Mouse (Mus musculus) midbrain, embryonic 11.5 days (tissue): ENCODE measurements around the gene Cdt1. TPM values are rescaled to one million over a fixed set of nuclear protein-coding genes. Genes with fewer than 3 reads are reported as not detected.
A peak's percentile ranks its signal among the peaks of the same experiment; 100 is the strongest.

ENCODE experiments used
- ATAC-seq: fragments of 200-750 bp; cut with Nextera tagmentation; 2 replicates; pipeline ENCODE4 v1.8.0; 2017; ENCODE audit warnings: moderate TSS enrichment, moderate library complexity; ENCODE audit not compliant: low FRiP score
- DNase-seq: peaks from one replicate; pipeline ENCODE4 v3.0.0; 2015; ENCODE audit warnings: low spot score; ENCODE audit errors: missing footprints
- H3K27ac ChIP-seq: fragments of 300-500 bp; sonication (generic); 2 replicates; pipeline ENCODE4 v1.5.1; 2014; ENCODE audit warnings: low read depth, low read length
- H3K27me3 ChIP-seq: fragments of 300-500 bp; sonication (generic); 2 replicates; pipeline ENCODE4 v1.6.1; 2014; ENCODE audit warnings: mild to moderate bottlenecking, low read length, moderate library complexity, mixed read lengths; ENCODE audit not compliant: control insufficient read depth, insufficient read depth
- H3K36me3 ChIP-seq: fragments of 300-500 bp; sonication (generic); 2 replicates; pipeline ENCODE4 v1.6.1; 2014; ENCODE audit warnings: mild to moderate bottlenecking, low read length, moderate library complexity, mixed read lengths; ENCODE audit not compliant: control insufficient read depth, insufficient read depth
- H3K4me1 ChIP-seq: fragments of 300-500 bp; sonication (generic); 2 replicates; pipeline ENCODE4 v1.6.1; 2014; ENCODE audit warnings: low read length; ENCODE audit not compliant: control insufficient read depth, insufficient read depth
- H3K4me2 ChIP-seq: fragments of 300-500 bp; sonication (generic); 2 replicates; pipeline ENCODE4 v1.6.1; 2014; ENCODE audit warnings: mild to moderate bottlenecking, moderate library complexity
- H3K4me3 ChIP-seq: fragments of 300-500 bp; sonication (generic); 2 replicates; pipeline ENCODE4 v1.5.1; 2014; ENCODE audit warnings: low read depth, low read length
- H3K9ac ChIP-seq: fragments of 300-500 bp; sonication (generic); 2 replicates; pipeline ENCODE4 v1.6.1; 2014; ENCODE audit warnings: low read length
- H3K9me3 ChIP-seq: fragments of 300-500 bp; sonication (generic); 2 replicates; pipeline ENCODE4 v1.6.1; 2016; ENCODE audit warnings: low read length; ENCODE audit not compliant: control insufficient read depth
- WGBS: fragments of 180-500 bp; shearing (Covaris S2); extraction: QIAGEN DNeasy Blood & Tissue Kit; methylation state at CpG from one replicate; pipeline ENCODE4 v1.1.7; 2014; 5-methylcytosine and 5-hydroxymethylcytosine counted together
- polyA plus RNA-seq: library from polyadenylated mRNA; unstranded; fragments of >200 nt; fragmentation: Nextera tagmentation; extraction: Ambion mirVana; gene quantifications from 2 replicates; pipeline ENCODE4 v1.2.1, GENCODE M21; 2014

Gene Cdt1
- polyA plus RNA-seq, 1 experiment from 2014 or later, result 35.8 TPM

- no peak for ATAC-seq
- Histone ChIP-seq H3K4me3 (no peak overlapping the region), H3K36me3 (no peaks in the 10 kb centered on the region), H3K4me1 (no peaks in the 10 kb centered on the region), H3K9ac (no peak overlapping the region), H3K4me2 (no peak overlapping the region), H3K27me3 (no peaks in the 10 kb centered on the region), H3K27ac (no peak overlapping the region), H3K9me3 (no peaks in the 10 kb centered on the region)
- DNase-seq, result no peak
- WGBS, result 78% methylated on average over 12 of the region's 12 CpGs
These were observed 25.4 kb downstream of the Cdt1 start for GRCm38 (mm10) chr8:122593240-122593639.

- Histone ChIP-seq H3K4me3 (no peak overlapping the region), H3K4me2 (no peak overlapping the region), H3K36me3 (no peaks in the 10 kb centered on the region), H3K27ac (no peak overlapping the region), H3K9ac (no peak overlapping the region), H3K27me3 (no peaks in the 10 kb centered on the region), H3K4me1 (no peaks in the 10 kb centered on the region), H3K9me3 (no peaks in the 10 kb centered on the region)
- WGBS, result 92% methylated on average over 19 of the region's 19 CpGs
- no peak for ATAC-seq
- no peak for DNase-seq
These were observed 26.1 kb downstream of the Cdt1 start for GRCm38 (mm10) chr8:122593783-122594507.

- no peak overlapping the region for H3K4me2 ChIP-seq
- WGBS, result 55% methylated on average over 4 of the region's 4 CpGs
These were observed 28.2 kb downstream of the Cdt1 start for GRCm38 (mm10) chr8:122596031-122596430.

GRCm38 (mm10) chr8:122600666-122601065 is 32.9 kb downstream of the Cdt1 start:
- 88% methylated on average over 9 of the region's 9 CpGs for WGBS
- H3K27me3 ChIP-seq, result no peaks in the 10 kb centered on the region
- H3K9ac ChIP-seq, result no peak overlapping the region
- no peak overlapping the region for H3K27ac ChIP-seq
- H3K4me1 ChIP-seq, result no peaks in the 10 kb centered on the region
- no peak for ATAC-seq
- no peak for DNase-seq
- H3K4me3 ChIP-seq, result no peak overlapping the region
- no peaks in the 10 kb centered on the region for H3K9me3 ChIP-seq
- H3K4me2 ChIP-seq, result no peak overlapping the region
- H3K36me3 ChIP-seq, result no peaks in the 10 kb centered on the region

More at GRCm38 (mm10) chr8:122596031-122596430, 28.2 kb downstream of the Cdt1 start:
- Histone ChIP-seq H3K27me3 (no peaks in the 10 kb centered on the region), H3K4me1 (no peaks in the 10 kb centered on the region), H3K9me3 (no peaks in the 10 kb centered on the region), H3K4me3 (no peak overlapping the region), H3K9ac (no peak overlapping the region), H3K36me3 (no peaks in the 10 kb centered on the region), H3K27ac (no peak overlapping the region)
- ATAC-seq (no peak), DNase-seq (no peak)

GRCm38 (mm10) chr8:122604640-122605039 is 36.8 kb downstream of the Cdt1 start:
- Histone ChIP-seq H3K27me3 (no peaks in the 10 kb centered on the region), H3K27ac (no peak overlapping the region), H3K4me2 (no peak overlapping the region), H3K4me1 (no peaks in the 10 kb centered on the region), H3K36me3 (no peaks in the 10 kb centered on the region), H3K4me3 (no peak overlapping the region), H3K9ac (no peak overlapping the region), H3K9me3 (no peaks in the 10 kb centered on the region)
- DNase-seq (no peak), ATAC-seq (no peak)
- 72% methylated on average over 1 of the region's 1 CpGs for WGBS

- DNase-seq, result no peak
- 86% methylated on average over 4 of the region's 4 CpGs for WGBS
- Histone ChIP-seq H3K4me2 (no peak overlapping the region), H3K4me3 (no peak overlapping the region), H3K4me1 (peaks cover 2% of the 10 kb centered on the region; the same call in 1 of the 2 replicates), H3K9ac (no peak overlapping the region), H3K9me3 (no peaks in the 10 kb centered on the region), H3K27ac (no peak overlapping the region), H3K36me3 (no peaks in the 10 kb centered on the region), H3K27me3 (no peaks in the 10 kb centered on the region)
- ATAC-seq, result no peak
These were observed 37.6 kb downstream of the Cdt1 start for GRCm38 (mm10) chr8:122605367-122605766.

- Histone ChIP-seq H3K9ac (no peak overlapping the region), H3K4me1 (peaks cover 5% of the 10 kb centered on the region), H3K4me3 (no peak overlapping the region), H3K4me2 (no peak overlapping the region), H3K9me3 (no peaks in the 10 kb centered on the region), H3K27me3 (no peaks in the 10 kb centered on the region), H3K36me3 (no peaks in the 10 kb centered on the region), H3K27ac (no peak overlapping the region)
- no peak for ATAC-seq
- 90% methylated on average over 11 of the region's 12 CpGs for WGBS
- DNase-seq, result no peak
These were observed 39.0 kb downstream of the Cdt1 start for GRCm38 (mm10) chr8:122606810-122607209.

GRCm38 (mm10) chr8:122610209-122610608 is 42.4 kb downstream of the Cdt1 start:
- no peaks in the 10 kb centered on the region for H3K36me3 ChIP-seq
- H3K4me3 ChIP-seq, result peak overlapping the region; percentile 62; the same call in 1 of the 2 replicates
- DNase-seq, result no peak
- H3K9ac ChIP-seq, result no peak overlapping the region
- no peak for ATAC-seq
- WGBS, result 62% methylated on average over 4 of the region's 4 CpGs
- H3K27ac ChIP-seq, result no peak overlapping the region
- peaks cover 14% of the 10 kb centered on the region for H3K4me1 ChIP-seq
- no peaks in the 10 kb centered on the region for H3K27me3 ChIP-seq
- H3K9me3 ChIP-seq, result no peaks in the 10 kb centered on the region
- peak overlapping the region; percentile 91; the same call in 1 of the 2 replicates for H3K4me2 ChIP-seq

- ATAC-seq, result peak; percentile 20; the same call in 1 of the 2 replicates
- no peaks in the 10 kb centered on the region for H3K27me3 ChIP-seq
- H3K9me3 ChIP-seq, result no peaks in the 10 kb centered on the region
- no peak for DNase-seq
- H3K36me3 ChIP-seq, result no peaks in the 10 kb centered on the region
- H3K4me1 ChIP-seq, result peaks cover 14% of the 10 kb centered on the region
- 3% methylated on average over 19 of the region's 20 CpGs for WGBS
- H3K27ac ChIP-seq, result peak overlapping the region; percentile 35; the same call in 1 of the 2 replicates
- peak overlapping the region; percentile 91 for H3K4me2 ChIP-seq
- peak overlapping the region; percentile 76 for H3K9ac ChIP-seq
- peak overlapping the region; percentile 62 for H3K4me3 ChIP-seq
These were observed 42.9 kb downstream of the Cdt1 start for GRCm38 (mm10) chr8:122610612-122611277.
